Mouse (Mus musculus) midbrain, embryonic 15.5 days (tissue): Measurements from ENCODE around the gene Cyp24a1. TPM values are rescaled to one million over a fixed set of nuclear protein-coding genes. Genes with fewer than 3 reads are reported as not detected.
"Not testable (repeated sequence)": the region's sequence is repeated elsewhere in the genome, so short reads cannot be mapped to it uniquely, and the experiment has no call there.

Experiments used
- ATAC-seq: fragments of 200-750 bp; cut with Nextera tagmentation; replicated peaks from 2 replicates; pipeline ENCODE4 v1.8.0; 2017; ENCODE audit warnings: moderate TSS enrichment
- H3K27ac ChIP-seq: fragments of 300-500 bp; sonication (generic); 2 replicates; pipeline ENCODE4 v1.5.1; 2015; ENCODE audit warnings: mild to moderate bottlenecking, inconsistent platforms
- H3K27me3 ChIP-seq: fragments of 300-500 bp; sonication (generic); replicated peaks from 2 replicates; pipeline ENCODE4 v1.6.1; 2015; ENCODE audit warnings: inconsistent platforms
- H3K36me3 ChIP-seq: fragments of 300-500 bp; sonication (generic); replicated peaks from 2 replicates; pipeline ENCODE4 v1.6.1; 2015; ENCODE audit warnings: inconsistent platforms
- H3K4me1 ChIP-seq: fragments of 300-500 bp; sonication (generic); 2 replicates; pipeline ENCODE4 v1.6.1; 2015; ENCODE audit warnings: inconsistent platforms
- H3K4me2 ChIP-seq: fragments of 300-500 bp; sonication (generic); 2 replicates; pipeline ENCODE4 v1.6.1; 2015; ENCODE audit warnings: inconsistent platforms, mild to moderate bottlenecking, moderate library complexity
- H3K4me3 ChIP-seq: fragments of 300-500 bp; sonication (generic); 2 replicates; pipeline ENCODE4 v1.5.1; 2015; ENCODE audit warnings: mild to moderate bottlenecking, inconsistent platforms
- H3K9ac ChIP-seq: fragments of 300-500 bp; sonication (generic); 2 replicates; pipeline ENCODE4 v1.6.1; 2015; ENCODE audit warnings: mild to moderate bottlenecking, inconsistent platforms
- H3K9me3 ChIP-seq: fragments of 300-500 bp; sonication (generic); 2 replicates; pipeline ENCODE4 v1.6.1; 2016; ENCODE audit warnings: inconsistent platforms
- WGBS: fragments of 180-500 bp; shearing (Covaris S2); methylation state at CpG from one replicate; pipeline ENCODE4 v1.1.7; 2015; ENCODE audit warnings: mixed read lengths; 5-methylcytosine and 5-hydroxymethylcytosine counted together
- polyA plus RNA-seq: library from polyadenylated mRNA; unstranded; fragments of >200 nt; fragmentation: Nextera tagmentation; extraction: Ambion mirVana; gene quantifications from 2 replicates; pipeline ENCODE4 v1.2.1, GENCODE M21; 2015

Cyp24a1 gene
- polyA plus RNA-seq, 1 experiment from 2014 or later: 0.09 TPM

DNA sequence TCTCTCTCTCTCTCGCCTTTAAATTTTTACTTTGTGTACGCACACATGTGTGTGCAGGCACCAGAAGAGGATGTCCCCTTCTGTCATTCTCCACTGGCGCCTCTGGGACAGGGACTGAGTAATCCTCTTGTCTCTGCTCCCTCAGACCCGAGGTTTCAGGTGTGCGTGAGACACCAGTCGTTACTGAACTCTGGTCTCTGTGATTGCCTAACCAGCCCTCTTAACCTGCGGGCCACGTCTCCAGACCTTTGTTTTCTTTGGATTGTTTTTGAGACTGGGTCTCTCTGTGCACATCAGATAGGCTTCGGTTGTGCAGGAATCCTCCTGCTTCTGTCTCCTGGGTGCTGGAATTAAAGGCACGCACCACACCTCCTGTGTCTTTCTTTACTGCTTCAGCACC lies 37.8 kb downstream of the Cyp24a1 start:
- Histone ChIP-seq H3K27me3 (no peaks in the 10 kb centered on the region), H3K9ac (no peak overlapping the region), H3K36me3 (no peaks in the 10 kb centered on the region), H3K27ac (no peak overlapping the region), H3K4me2 (no peak overlapping the region), H3K9me3 (no peaks in the 10 kb centered on the region), H3K4me3 (no peak overlapping the region), H3K4me1 (no peaks in the 10 kb centered on the region)
- ATAC-seq: no peak
- 75% methylated on average over 10 of the region's 10 CpGs for WGBS

DNA sequence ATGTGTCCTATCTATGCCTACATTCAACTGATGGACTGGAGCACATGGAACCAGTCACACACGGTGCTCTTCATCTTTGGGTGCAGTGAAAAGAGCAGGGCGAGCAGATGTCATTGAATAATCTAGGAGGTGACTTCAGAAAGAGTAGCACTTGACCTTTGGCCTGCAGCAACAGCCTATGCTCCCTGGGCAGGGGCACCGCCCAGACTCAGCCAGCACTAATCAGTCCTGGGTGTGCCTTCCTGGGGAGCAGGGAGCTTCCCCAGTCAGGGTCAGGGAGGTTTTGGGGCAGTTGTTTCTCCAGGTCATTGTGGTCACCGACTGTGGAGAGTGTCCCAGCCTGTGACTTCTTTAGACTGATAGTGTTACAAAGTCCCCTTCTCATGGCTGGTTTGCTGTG lies 43.1 kb downstream of the Cyp24a1 start:
- ATAC-seq, H3K27me3 ChIP-seq, H3K27ac ChIP-seq, H3K9ac ChIP-seq, H3K4me3 ChIP-seq, H3K9me3 ChIP-seq, H3K36me3 ChIP-seq, H3K4me2 ChIP-seq, H3K4me1 ChIP-seq: not testable (repeated sequence)
- WGBS: 65% methylated on average over 3 of the region's 4 CpGs

DNA sequence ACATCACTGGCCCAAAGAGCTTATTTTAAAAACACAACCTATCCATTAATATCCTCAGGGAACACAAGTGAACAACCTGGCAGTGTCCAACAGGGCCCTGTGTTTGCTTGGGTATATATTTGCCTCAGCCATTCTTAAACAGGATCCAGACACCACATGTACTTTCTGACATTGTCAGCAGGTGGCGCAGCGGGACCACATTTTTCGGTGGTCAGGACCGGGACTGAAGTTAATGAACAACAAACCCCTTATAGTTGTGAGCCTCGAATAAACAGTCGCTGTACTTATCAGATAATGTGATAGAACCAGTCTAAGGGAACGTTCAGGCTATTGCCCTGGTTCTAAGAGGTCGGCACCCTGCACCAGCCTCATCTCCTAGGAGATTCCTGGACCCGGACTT lies 46.0 kb downstream of the Cyp24a1 start:
- Histone ChIP-seq H3K9ac (no peak overlapping the region), H3K4me3 (no peak overlapping the region), H3K36me3 (no peaks in the 10 kb centered on the region), H3K4me2 (no peak overlapping the region), H3K27me3 (no peaks in the 10 kb centered on the region; the same call in 1 of the 2 replicates), H3K9me3 (0 out of 2 replicates have a peak, but pooled peaks cover 3% of the 10 kb centered on the region), H3K4me1 (no peaks in the 10 kb centered on the region), H3K27ac (no peak overlapping the region)
- peak; percentile 45; the same call in 1 of the 2 replicates for ATAC-seq
- WGBS: 6% methylated on average over 9 of the region's 9 CpGs

DNA sequence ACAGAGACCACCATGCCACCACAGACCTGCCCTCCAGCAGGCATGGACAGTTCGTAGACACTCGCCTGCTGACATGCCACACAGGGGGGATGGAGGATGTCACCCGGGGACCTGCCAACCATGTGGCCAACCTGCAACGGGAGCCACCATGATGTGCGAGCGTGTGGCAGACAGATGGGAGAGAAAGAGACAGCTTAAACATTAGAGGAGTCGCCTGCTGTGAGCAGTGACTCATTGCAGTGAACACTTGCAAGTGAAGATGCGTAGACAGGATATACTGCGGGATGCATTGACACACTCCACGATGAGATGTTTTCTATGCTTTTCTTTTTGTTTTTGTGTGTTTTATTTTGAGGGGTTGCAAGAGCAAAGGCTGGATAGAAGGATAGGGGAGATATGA lies 49.3 kb downstream of the Cyp24a1 start:
- no peak overlapping the region for H3K4me3 ChIP-seq
- no peak overlapping the region for H3K9ac ChIP-seq
- H3K36me3 ChIP-seq: no peaks in the 10 kb centered on the region
- H3K9me3 ChIP-seq: 0 out of 2 replicates have a peak, but pooled peaks cover 3% of the 10 kb centered on the region
- no peak for ATAC-seq
- no peak overlapping the region for H3K27ac ChIP-seq
- H3K27me3 ChIP-seq: no peaks in the 10 kb centered on the region; the same call in 1 of the 2 replicates
- 69% methylated on average over 10 of the region's 10 CpGs for WGBS
- no peaks in the 10 kb centered on the region for H3K4me1 ChIP-seq
- no peak overlapping the region for H3K4me2 ChIP-seq

DNA sequence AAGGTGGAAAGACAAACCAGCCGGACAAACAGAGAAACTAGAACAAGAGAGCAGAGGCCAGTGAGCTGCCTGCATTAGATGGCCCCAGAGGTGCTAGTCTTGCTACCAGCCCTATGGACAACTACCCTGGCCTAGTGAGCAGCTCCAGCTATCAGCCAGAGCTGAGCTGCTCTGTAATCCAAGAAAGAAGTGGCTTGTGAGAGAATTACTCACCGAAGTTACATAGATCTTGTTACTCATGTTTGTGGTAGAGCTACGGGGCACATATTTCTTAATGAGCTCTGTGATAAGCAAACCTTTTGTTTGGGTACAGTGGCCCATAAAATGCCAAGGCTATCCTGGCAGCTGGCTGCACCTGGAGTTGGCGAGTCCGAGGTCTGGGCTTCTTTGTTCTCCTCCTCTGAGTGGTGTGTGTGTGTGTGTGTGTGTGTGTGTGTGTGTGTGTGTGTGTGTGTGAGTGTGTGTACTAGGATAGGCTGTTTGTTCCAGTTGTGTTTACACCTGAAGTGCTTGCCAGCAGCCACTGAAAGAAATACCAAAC lies 50.0 kb downstream of the Cyp24a1 start:
- no peak for ATAC-seq
- 0 out of 2 replicates have a peak, but pooled peaks cover 3% of the 10 kb centered on the region for H3K9me3 ChIP-seq
- H3K4me2 ChIP-seq: no peak overlapping the region
- no peak overlapping the region for H3K4me3 ChIP-seq
- no peak overlapping the region for H3K9ac ChIP-seq
- no peak overlapping the region for H3K27ac ChIP-seq
- H3K4me1 ChIP-seq: no peaks in the 10 kb centered on the region
- no peaks in the 10 kb centered on the region for H3K36me3 ChIP-seq
- H3K27me3 ChIP-seq: no peaks in the 10 kb centered on the region; the same call in 1 of the 2 replicates
- 72% methylated on average over 5 of the region's 5 CpGs for WGBS

DNA sequence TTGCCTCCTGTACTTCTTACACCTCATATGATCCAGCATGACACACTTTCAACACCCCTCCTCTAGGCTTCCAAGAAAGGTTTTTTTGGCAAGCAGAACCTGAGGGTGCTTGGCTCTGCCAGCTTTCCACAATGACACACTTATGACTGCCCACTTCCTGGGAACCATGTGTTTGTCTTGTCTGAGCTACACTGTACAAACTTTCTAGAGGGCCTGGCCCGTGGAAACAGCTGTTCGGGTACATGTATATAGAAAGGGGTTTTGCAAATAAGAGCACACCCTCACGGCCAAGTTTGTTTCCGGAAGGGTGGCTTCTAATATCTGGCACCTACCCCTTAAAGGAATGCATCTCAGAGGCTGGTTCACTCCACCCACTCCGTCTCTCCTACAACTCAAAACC lies 51.1 kb downstream of the Cyp24a1 start:
- H3K27me3 ChIP-seq: no peaks in the 10 kb centered on the region; the same call in 1 of the 2 replicates
- H3K9ac ChIP-seq: no peak overlapping the region
- H3K27ac ChIP-seq: no peak overlapping the region
- H3K4me2 ChIP-seq: no peak overlapping the region
- 92% methylated on average over 5 of the region's 5 CpGs for WGBS
- no peak overlapping the region for H3K4me3 ChIP-seq
- 0 out of 2 replicates have a peak, but pooled peaks cover 3% of the 10 kb centered on the region for H3K9me3 ChIP-seq
- H3K36me3 ChIP-seq: no peaks in the 10 kb centered on the region
- no peaks in the 10 kb centered on the region for H3K4me1 ChIP-seq
- no peak for ATAC-seq

DNA sequence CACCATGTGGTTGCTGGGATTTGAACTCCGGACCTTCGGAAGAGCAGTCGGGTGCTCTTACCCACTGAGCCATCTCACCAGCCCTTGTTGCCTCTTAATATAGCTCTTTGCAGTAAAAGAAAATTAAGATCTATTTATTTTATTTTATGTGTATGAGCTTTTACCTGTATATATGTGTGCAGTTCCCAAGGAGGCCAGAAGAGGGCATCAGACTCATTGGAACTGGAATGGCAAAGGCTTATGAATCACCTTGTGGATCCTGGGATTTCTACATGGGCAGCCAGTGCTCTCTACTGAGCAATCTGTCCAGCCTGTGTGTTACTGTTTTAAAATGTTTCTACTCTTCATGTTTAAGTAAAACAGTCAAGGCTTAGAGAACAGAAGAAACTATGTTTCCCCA lies 54.4 kb downstream of the Cyp24a1 start:
- H3K4me3 ChIP-seq: no peak overlapping the region
- no peaks in the 10 kb centered on the region for H3K36me3 ChIP-seq
- H3K27me3 ChIP-seq: no peaks in the 10 kb centered on the region
- H3K9me3 ChIP-seq: no peaks in the 10 kb centered on the region
- H3K4me2 ChIP-seq: no peak overlapping the region
- no peak overlapping the region for H3K27ac ChIP-seq
- ATAC-seq: no peak
- H3K9ac ChIP-seq: no peak overlapping the region
- H3K4me1 ChIP-seq: peaks cover 7% of the 10 kb centered on the region; the same call in 1 of the 2 replicates
- WGBS: 73% methylated on average over 3 of the region's 3 CpGs

DNA sequence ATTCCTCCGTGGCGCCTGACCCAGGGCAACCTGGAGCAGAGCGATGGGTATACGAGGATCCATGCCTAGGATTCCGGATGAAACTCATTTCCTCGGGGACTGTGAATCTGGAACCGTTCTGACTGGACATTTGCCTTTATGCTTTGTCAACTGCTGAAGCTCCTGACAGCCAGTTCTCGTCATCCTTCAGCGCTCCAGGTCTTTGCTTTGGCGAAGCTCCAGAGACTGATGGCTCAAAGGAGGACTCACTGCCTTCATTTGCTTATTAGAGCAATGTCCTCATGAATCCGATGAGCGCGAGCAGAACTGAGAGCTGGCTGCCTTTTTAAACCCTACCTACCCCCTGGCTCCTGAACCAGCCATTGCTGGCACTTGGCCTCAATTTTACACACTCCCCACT lies 58.2 kb downstream of the Cyp24a1 start:
- Histone ChIP-seq H3K4me3 (no peak overlapping the region), H3K36me3 (no peaks in the 10 kb centered on the region), H3K27me3 (no peaks in the 10 kb centered on the region), H3K4me1 (peaks cover 7% of the 10 kb centered on the region; the same call in 1 of the 2 replicates), H3K27ac (no peak overlapping the region), H3K9me3 (no peaks in the 10 kb centered on the region), H3K4me2 (peak overlapping the region; percentile 22; the same call in 1 of the 2 replicates), H3K9ac (no peak overlapping the region)
- no peak for ATAC-seq
- WGBS: 36% methylated on average over 13 of the region's 13 CpGs

DNA sequence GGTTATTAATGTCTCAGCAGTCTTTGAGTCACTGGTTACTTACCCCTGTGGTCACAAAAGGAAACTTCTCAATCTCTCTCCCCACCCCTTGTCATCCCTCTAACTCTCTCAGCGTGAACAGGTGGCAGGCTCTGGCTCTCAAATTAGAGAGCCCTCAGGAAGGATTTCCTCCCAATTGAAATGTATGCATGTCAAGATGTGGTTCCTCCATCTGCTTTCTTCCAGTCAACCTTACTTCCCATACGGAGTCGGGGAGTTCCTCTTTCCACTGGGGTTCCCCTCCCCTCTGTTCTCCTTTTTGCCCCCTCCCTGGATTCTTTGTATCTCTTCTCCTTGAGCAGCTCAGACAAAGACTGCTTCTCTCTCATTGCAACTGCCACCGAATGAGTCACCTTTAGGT lies 60.7 kb downstream of the Cyp24a1 start:
- H3K27ac ChIP-seq: no peak overlapping the region

More for the DNA sequence above, 60.7 kb downstream of the Cyp24a1 start:
- Histone ChIP-seq H3K9ac (no peak overlapping the region), H3K36me3 (no peaks in the 10 kb centered on the region), H3K27me3 (no peaks in the 10 kb centered on the region), H3K9me3 (no peaks in the 10 kb centered on the region), H3K4me2 (no peak overlapping the region), H3K4me1 (peaks cover 7% of the 10 kb centered on the region; the same call in 1 of the 2 replicates), H3K4me3 (no peak overlapping the region)
- no peak for ATAC-seq
- WGBS: 68% methylated on average over 4 of the region's 4 CpGs

Other genes with a start within 250 kb of the Cyp24a1 start
- gene Bcas1, start 69.3 kb downstream of the Cyp24a1 start, polyA plus RNA-seq: 9.4 and 9.6 TPM in 2 replicates
- gene Pfdn4, start 717 bp downstream of the Cyp24a1 start, polyA plus RNA-seq: 103 and 110 TPM in 2 replicates
- gene 4930470P17Rik, start 104.9 kb upstream of the Cyp24a1 start, polyA plus RNA-seq: not detected in 2 replicates
- gene Dok5, start 234.7 kb upstream of the Cyp24a1 start, polyA plus RNA-seq: 52.9 and 55.1 TPM in 2 replicates